Mouse (Mus musculus) hematopoietic stem cell, adult 5-6 weeks (primary cell): ENCODE measurements around the gene Insm1. TPM values are rescaled to one million over a fixed set of nuclear protein-coding genes. Genes with fewer than 3 reads are reported as not detected.

Experiments
- ATAC-seq, 2 experiments: fragments of 125-278 bp in 1 of 2; replicated peaks in 1 of 2; 2 replicates each; pipeline ENCODE4 v1.8.0; 2016 to 2017; ENCODE audit warnings: inconsistent platforms in 2 of 2, mild to moderate bottlenecking in 2 of 2, moderate number of reproducible peaks in 2 of 2, low read depth in 1 of 2, moderate TSS enrichment in 1 of 2; ENCODE audit not compliant: low FRiP score in 2 of 2, poor library complexity in 2 of 2, severe bottlenecking in 2 of 2, insufficient read depth in 1 of 2, low TSS enrichment in 1 of 2
- total RNA-seq: library from RNA; stranded (forward); fragments of 172-1452, 232-1000 nt; gene quantifications from 2 replicates; pipeline ENCODE4 v1.2.3, GENCODE M21; 2017

Insm1 gene
- total RNA-seq, 1 experiment from 2014 or later, result not detected

DNA sequence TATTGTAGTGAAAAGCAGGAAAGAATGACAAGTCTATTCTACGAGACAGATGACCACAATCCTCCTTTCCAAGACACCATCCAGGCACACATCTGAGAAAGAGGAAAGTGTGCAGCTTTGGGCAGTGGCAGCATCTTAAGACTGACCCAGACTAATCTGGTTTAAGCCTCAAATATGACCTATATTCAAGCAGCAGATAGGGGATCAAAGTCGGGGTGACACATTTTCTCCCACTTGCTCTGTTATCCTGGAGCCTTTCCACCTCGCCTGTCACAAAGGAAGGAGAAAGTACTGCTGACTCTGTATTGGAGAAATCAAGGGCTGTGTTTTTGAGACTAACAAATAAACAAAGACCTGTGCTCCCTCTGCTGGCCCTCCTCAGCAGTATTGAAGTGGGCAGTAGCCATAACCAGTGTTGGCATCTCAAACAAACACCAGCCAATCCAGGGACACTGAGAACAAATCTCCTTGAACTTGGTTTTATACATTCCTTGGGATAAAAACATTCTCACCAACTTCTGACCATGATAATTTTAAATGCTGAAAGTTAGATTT, 34.7 kb downstream of the Insm1 start:
- peak in 1 of 2 experiments; percentile 42; a peak in 1 of 4 replicates for ATAC-seq

DNA sequence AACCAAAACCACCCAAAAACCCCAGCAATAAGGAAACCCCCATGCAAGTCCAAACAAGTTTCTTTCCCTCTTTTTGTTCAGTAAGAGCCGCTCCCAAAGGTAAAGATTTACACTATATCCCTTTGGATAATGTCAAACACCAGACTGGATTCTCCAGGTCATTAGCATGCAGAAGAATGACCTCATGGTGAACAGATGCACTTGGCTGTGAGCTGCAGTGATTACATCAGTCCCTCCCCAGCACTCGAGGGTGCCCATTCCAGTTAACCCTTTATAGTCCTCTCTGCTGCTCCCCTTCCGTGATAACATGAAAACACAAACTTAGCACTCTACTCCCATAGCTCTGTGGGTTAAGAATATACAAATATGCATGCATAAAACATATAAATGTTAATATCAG, 35.3 kb downstream of the Insm1 start:
- ATAC-seq, result no peak

DNA sequence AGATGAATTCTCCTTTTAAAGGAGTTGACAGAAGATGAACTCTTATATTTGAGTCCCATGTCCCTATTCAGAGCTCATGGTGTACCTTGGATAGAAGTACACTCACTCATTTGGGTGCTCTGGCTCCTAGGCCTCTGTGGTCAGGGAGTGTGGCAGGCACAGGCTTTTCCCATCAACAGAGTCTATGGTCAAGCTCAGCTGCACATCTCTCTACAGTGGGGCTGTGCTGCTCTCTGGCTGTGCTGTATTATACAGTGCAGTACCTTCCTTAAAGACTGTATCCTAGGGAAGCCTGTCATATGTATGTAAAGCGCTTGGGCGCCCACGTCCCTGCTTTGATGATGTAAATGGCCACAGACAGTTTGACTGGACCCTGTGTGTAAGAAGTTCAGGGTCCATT, 35.9 kb downstream of the Insm1 start:
- ATAC-seq, result no peak

DNA sequence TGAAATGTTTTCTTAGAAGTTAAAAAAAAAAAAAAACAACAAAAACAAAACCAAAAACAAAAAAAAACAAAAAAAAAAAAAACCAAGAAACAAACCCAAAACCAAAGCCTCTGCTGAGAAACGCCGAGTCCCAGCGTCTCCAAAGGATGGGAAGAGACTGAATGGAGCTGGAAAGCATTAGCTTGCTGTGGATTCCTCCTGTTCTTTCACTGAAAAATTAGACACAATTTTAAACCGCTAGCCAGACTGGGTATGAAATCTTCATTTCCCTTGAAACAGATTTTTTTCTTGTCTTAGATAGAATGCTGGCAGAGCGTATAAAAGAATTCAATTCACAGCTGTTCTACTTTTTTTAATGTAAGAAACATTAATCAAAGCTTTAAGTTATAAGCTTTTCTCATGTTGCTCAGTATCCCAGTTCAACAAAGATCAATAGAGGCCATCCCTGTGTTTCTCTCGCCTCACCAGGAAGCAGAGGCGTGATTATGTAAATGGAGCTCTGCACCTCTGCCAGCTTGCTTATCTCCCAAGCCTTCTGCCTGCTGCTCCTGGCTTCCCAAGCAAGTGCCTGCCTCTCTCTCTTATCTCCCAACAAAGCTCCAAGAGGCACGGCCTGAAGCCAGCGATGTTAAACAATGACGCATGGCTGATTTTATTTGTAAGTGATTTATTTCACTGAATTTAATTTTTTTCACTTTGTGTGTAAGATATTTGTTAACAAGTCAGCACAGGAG, 37.2 kb downstream of the Insm1 start:
- ATAC-seq, result no peak

DNA sequence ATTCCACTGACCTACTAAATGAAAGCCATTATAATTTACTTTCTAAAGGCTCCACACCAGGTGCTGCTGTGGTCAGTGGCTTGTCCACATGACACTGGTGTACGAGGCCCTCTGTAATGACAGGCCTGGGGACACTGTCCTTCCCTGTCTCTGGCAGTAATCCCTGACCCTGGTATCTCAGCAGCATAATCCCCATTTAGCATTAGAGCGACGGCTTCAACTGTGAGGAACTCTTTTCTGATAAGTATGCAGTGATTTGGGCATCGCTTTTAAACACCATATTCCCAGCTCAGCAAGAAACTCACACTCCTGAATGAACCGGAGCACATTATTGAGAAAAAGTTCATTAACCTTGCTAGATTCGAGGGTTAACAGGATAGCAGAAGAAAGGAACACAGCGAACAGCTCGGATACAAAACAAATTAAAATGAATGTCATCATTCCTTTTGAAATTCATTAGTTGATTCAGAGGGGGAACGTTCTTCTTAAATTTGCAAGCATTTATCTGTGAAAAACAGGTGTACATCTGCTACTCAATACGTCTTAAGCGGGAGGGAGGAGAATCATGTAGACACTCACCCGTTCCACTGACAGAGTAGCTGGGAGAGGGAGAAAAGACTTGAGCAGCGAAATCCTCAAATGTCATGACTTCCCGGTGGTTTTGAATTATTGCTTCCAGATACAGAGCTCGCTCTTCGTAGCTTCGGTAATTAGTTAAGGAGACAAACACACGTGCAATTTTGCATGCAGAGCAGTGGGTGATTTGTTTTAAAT, 38.3 kb downstream of the Insm1 start:
- ATAC-seq, result no peak

DNA sequence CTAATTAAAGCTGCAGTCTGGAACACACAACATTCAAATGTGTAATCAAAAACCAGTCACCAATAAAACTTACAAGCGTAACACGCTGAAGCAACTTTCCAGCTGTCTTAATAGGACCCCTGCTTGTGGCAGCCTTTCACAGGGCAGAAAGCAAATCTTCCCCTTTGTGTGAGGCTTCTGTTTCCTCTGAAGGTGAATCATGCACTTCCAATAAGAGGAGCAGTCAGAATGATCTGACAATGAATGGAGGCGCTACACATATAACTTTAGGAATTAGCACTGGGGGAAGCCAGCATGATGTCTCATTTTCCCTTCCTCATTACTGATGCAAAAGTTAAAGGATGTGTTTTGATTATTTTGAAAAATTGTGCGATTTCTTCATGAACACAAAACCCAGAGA, 39.4 kb downstream of the Insm1 start:
- ATAC-seq, result no peak

DNA sequence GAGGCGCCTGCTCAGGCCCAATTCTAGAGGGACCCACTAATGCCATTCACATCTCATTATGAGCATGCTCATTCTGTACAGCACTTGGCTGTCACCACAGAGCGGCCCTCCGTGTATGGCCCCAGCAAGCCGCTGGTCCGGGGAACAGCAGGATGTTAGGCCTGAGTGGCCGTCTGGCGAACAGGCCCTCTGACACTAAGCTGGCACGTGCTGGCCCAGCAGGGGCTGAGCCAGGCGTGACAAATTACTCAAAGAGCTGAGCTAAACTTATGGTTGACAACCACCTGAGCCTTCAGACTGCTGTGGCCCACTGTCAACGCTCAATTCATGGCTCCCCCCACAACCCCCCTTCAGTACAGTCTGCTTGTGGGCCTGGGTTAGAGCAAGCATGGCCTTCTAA, 40.5 kb downstream of the Insm1 start:
- no peak for ATAC-seq

DNA sequence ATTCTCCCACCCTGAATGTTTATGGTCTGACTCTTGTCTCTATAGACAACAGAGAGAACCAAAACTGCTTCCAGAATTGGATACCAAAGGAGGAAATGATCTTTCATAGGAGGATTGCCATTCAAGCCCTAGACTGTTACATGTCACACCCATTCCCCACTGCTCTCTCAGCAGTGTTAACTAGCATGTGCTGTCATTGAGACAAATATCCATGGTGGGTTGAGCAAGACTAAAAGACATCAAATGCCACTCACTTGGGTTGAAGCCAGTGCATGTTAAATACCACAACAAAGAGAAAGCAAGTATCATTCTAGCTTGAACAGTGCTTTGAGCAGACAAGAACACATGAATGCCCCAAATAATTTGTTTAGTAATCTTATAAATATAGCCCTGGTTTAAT, 41.2 kb downstream of the Insm1 start:
- no peak for ATAC-seq

DNA sequence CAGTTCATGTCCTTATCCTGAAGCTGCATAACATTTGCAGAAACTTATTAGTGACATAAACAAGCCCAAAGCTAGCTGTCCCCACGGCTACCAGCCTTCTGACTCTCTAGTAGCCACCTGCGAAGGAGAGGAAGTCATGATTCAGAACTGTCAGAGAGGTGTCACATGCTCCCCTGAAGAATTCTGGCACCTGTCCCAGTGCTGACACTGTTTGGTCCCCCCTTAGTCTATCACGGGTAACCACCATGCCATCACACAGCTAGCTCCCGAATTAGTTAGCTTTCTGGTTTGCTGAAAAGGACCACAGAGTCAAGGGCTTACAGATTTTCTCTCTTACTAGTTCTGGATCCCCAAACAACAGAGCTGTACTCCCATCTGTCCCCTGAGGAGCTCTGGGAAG, 43.3 kb downstream of the Insm1 start:
- ATAC-seq, result peak; percentile 84 to 94

DNA sequence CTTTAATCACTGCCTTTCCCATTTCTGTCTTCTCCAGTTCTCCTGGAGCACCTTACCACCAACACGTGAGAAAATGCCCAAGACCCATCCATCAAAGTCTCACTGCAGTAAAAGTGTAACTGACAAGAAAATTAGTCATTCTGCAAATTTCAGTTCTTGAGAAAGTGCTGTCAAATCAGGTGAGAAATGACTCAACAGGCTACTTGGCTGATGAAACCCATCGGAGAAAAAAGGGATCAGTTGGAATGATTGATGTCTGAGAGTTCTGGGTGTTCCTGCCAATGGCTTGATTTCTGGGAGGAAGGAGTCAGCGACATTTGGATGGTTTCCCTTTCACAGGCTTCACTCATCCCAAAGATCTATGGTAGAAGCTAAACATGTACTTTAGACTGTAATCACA, 44.8 kb downstream of the Insm1 start:
- ATAC-seq, result no peak
